Mouse (Mus musculus) MEL (cell line): Measurements from ENCODE around the gene Fam196b.

Experiments
- E2F4 ChIP-seq: IDR thresholded peaks from 2 replicates; pipeline ENCODE4 v1.6.1; 2011; ENCODE audit warnings: low read depth, low read length, improper control_type of control experiment, borderline replicate concordance
- ELF1 ChIP-seq: IDR thresholded peaks from 2 replicates; pipeline ENCODE4 v1.6.1; 2014; ENCODE audit warnings: low read depth, mild to moderate bottlenecking, inconsistent platforms, low read length, improper control_type of control experiment, moderate library complexity
- POLR2A ChIP-seq, 2 experiments: IDR thresholded peaks; 2 replicates each; pipeline ENCODE4 v1.6.1; 2011 to 2012; ENCODE audit warnings: low read length in 2 of 2, mild to moderate bottlenecking in 2 of 2, control low read depth in 1 of 2, improper control_type of control experiment in 1 of 2, low read depth in 1 of 2, moderate library complexity in 1 of 2; ENCODE audit not compliant: control insufficient read depth in 1 of 2, insufficient read depth in 1 of 2, poor library complexity in 1 of 2
- RAD21 ChIP-seq: IDR thresholded peaks from 2 replicates; pipeline ENCODE4 v1.6.1; 2011; ENCODE audit warnings: mild to moderate bottlenecking, low read depth, low read length, improper control_type of control experiment

GRCm38 (mm10) chr11:34308731-34309130 is 5.9 kb upstream of the Fam196b start:
- no peak for TF ChIP-seq E2F4
- TF ChIP-seq POLR2A (IDR thresholded peaks at IDR 0.05; ENCODE audit: control insufficient read depth in 1 of 2, insufficient read depth in 1 of 2, low read depth in 1 of 2, low read length in 2 of 2, poor library complexity in 1 of 2), result no peak
- TF ChIP-seq ELF1, result no peak
- TF ChIP-seq RAD21, result no peak
